11 mouse cellular contexts compared by ENCODE assay signal in the genomic region with DNA sequence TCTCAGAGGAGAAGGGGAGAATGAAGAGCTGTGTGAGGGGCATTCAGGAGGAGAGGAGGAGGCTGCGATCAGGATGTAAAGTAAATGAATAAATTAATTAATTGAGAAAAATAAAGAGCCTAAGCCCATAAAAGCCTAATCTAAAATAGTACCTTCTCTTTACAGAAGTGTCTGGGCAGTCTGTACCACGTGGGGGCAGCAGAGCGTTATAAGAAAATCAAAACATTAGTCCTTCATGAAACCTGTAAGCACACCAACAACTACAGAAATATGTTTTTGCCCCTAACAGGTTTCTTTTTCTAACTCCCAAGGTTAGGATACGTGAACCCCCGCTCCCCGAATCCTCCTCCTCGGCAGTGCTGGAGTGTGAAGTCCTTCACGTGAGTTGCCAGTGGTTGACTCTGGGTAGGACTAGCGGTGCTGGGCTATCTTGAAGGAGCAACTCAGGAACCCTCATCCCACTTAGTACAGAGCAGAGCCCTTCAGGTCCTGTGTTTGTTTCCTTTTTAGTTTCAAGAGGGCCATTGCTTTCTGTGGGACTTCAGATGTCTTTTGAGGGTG. TPM values are rescaled to one million over a fixed set of nuclear protein-coding genes. Genes with fewer than 3 reads are reported as not detected.
A peak's percentile ranks its signal among the peaks of the same experiment; 100 is the strongest.
DNase-seq lines count a peak whose midpoint lies in the region; ATAC-seq and TF ChIP-seq lines count a peak whose summit lies in the region.
"Had no signal": no experiment of that assay in that cellular context is flagged by ENCODE, and none has a peak within 500 bp of the region (broad histone marks: within the 10 kb centered on the region; RNA-seq: fewer than 3 reads in every experiment).

No protein-coding gene starts in this region.

- no peak overlapping the region for H3K9ac ChIP-seq in midbrain, postnatal 0 days (replicated peaks; ENCODE audit: low read length, poor library complexity, severe bottlenecking)
- H3K9ac ChIP-seq in midbrain, embryonic 13.5 days (replicated peaks) = no peak overlapping the region

- peak; percentile 77 for TF ChIP-seq CTCF in midbrain, postnatal 0 days (IDR thresholded peaks at IDR 0.05)

- no peak overlapping the region for H3K4me2 ChIP-seq in midbrain, postnatal 0 days (ENCODE audit: low read depth, low read length, poor library complexity, severe bottlenecking)
- H3K4me2 ChIP-seq in midbrain, embryonic 13.5 days (replicated peaks) = no peak overlapping the region

- no peaks in the 10 kb centered on the region for H3K27me3 ChIP-seq in midbrain, postnatal 0 days (ENCODE audit: insufficient read depth, low read length)
- H3K27me3 ChIP-seq in midbrain, embryonic 13.5 days = no peaks in the 10 kb centered on the region; the same call in 1 of the 2 replicates

- no peaks in the 10 kb centered on the region for H3K9me3 ChIP-seq in midbrain, postnatal 0 days (ENCODE audit: low read length)
- peaks cover 11% of the 10 kb centered on the region; the same call in 1 of the 2 replicates for H3K9me3 ChIP-seq in midbrain, embryonic 13.5 days

- ATAC-seq in midbrain, postnatal 0 days (ENCODE audit: low FRiP score) = no peak
- ATAC-seq in midbrain, embryonic 13.5 days = no peak

- DNase-seq in cerebellum, adult 18-20 months = peak; percentile 49 to 53
- DNase-seq in cerebellum, adult 9-11 months = no peak
- peak; percentile 66 for DNase-seq in midbrain, postnatal 0 days (ENCODE audit: low spot score)
- peak; percentile 27 for DNase-seq in embryo, embryonic 11.5 days (ENCODE audit: low read depth, low spot score)
- DNase-seq in kidney, adult 9 months = peak; percentile 80
- DNase-seq in lung, postnatal 10 days = peak; percentile 80
- DNase-seq in spleen, postnatal 10 days (ENCODE audit: low spot score in 2 of 2) = peak; percentile 50 to 84

- no peaks in the 10 kb centered on the region for H3K4me1 ChIP-seq in midbrain, postnatal 0 days (ENCODE audit: insufficient read depth, low read length)
- no peaks in the 10 kb centered on the region for H3K4me1 ChIP-seq in midbrain, embryonic 13.5 days (replicated peaks)

- H3K4me3 ChIP-seq in midbrain, postnatal 0 days (ENCODE audit: low read depth, low read length) = no peak overlapping the region
- no peak overlapping the region for H3K4me3 ChIP-seq in midbrain, embryonic 13.5 days (replicated peaks)

- WGBS in midbrain, postnatal 0 days = 57% methylated on average over 9 of the region's 9 CpGs
- WGBS in midbrain, embryonic 13.5 days = 54% methylated on average over 9 of the region's 9 CpGs

- H3K36me3 ChIP-seq in midbrain, postnatal 0 days (ENCODE audit: insufficient read depth, low read length) = no peaks in the 10 kb centered on the region
- no peaks in the 10 kb centered on the region for H3K36me3 ChIP-seq in midbrain, embryonic 13.5 days

- H3K27ac ChIP-seq in midbrain, postnatal 0 days (ENCODE audit: low read depth, low read length) = no peak overlapping the region
- no peak overlapping the region for H3K27ac ChIP-seq in midbrain, embryonic 13.5 days

RNA-seq across cellular contexts. Expression of gene Tmem183a, which starts 7.1 kb away (rescaled TPM):
- total RNA-seq in midbrain, postnatal 0 days (2014; rRNA removed) = 245 and 286 TPM in 2 replicates
- polyA plus RNA-seq in midbrain, postnatal 0 days (2015; fragmentation: Nextera tagmentation; extraction: Ambion mirVana) = 120 and 125 TPM in 2 replicates
- polyA plus RNA-seq in midbrain, embryonic 13.5 days (2015; fragmentation: Nextera tagmentation; extraction: Ambion mirVana) = 128 TPM in 2 replicates

RNA-seq across cellular contexts. Expression of gene 4933406M09Rik, which starts 16.9 kb away (rescaled TPM):
- total RNA-seq in midbrain, postnatal 0 days (2014; rRNA removed) = not detected in 2 replicates
- not detected in 2 replicates for polyA plus RNA-seq in midbrain, postnatal 0 days (2015; fragmentation: Nextera tagmentation; extraction: Ambion mirVana)
- not detected in 2 replicates for polyA plus RNA-seq in midbrain, embryonic 13.5 days (2015; fragmentation: Nextera tagmentation; extraction: Ambion mirVana)
- polyA plus RNA-seq: C2C12; heart, embryonic 14.5 days; neural tube, embryonic 14.5 days had no signal

RNA-seq across cellular contexts. Expression of gene Ppfia4, which starts 36.1 kb away (rescaled TPM):
- 42.0 and 43.3 TPM in 2 replicates for total RNA-seq in midbrain, postnatal 0 days (2014; rRNA removed)
- 28.7 and 29.1 TPM in 2 replicates for polyA plus RNA-seq in midbrain, postnatal 0 days (2015; fragmentation: Nextera tagmentation; extraction: Ambion mirVana)
- 6.5 and 7.0 TPM in 2 replicates for polyA plus RNA-seq in midbrain, embryonic 13.5 days (2015; fragmentation: Nextera tagmentation; extraction: Ambion mirVana)

RNA-seq across cellular contexts. Expression of gene Cyb5r1, which starts 36.5 kb away (rescaled TPM):
- 5.3 and 7.4 TPM in 2 replicates for total RNA-seq in midbrain, postnatal 0 days (2014; rRNA removed)
- polyA plus RNA-seq in midbrain, postnatal 0 days (2015; fragmentation: Nextera tagmentation; extraction: Ambion mirVana) = 7.9 and 8.3 TPM in 2 replicates
- 16.9 and 18.2 TPM in 2 replicates for polyA plus RNA-seq in midbrain, embryonic 13.5 days (2015; fragmentation: Nextera tagmentation; extraction: Ambion mirVana)

RNA-seq across cellular contexts. Expression of gene Adipor1, which starts 46.3 kb away (rescaled TPM):
- 98.7 and 110 TPM in 2 replicates for total RNA-seq in midbrain, postnatal 0 days (2014; rRNA removed)
- 74.1 and 80.5 TPM in 2 replicates for polyA plus RNA-seq in midbrain, postnatal 0 days (2015; fragmentation: Nextera tagmentation; extraction: Ambion mirVana)
- polyA plus RNA-seq in midbrain, embryonic 13.5 days (2015; fragmentation: Nextera tagmentation; extraction: Ambion mirVana) = 63.5 and 68.2 TPM in 2 replicates
